Mouse (Mus musculus) midbrain, embryonic 11.5 days (tissue): ENCODE data around the gene Myom1. TPM values are rescaled to one million over a fixed set of nuclear protein-coding genes. Genes with fewer than 3 reads are reported as not detected.

Source experiments
- ATAC-seq: fragments of 200-750 bp; cut with Nextera tagmentation; 2 replicates; pipeline ENCODE4 v1.8.0; 2017; ENCODE audit warnings: moderate TSS enrichment, moderate library complexity; ENCODE audit not compliant: low FRiP score
- DNase-seq: peaks from one replicate; pipeline ENCODE4 v3.0.0; 2015; ENCODE audit warnings: low spot score; ENCODE audit errors: missing footprints
- H3K27ac ChIP-seq: fragments of 300-500 bp; sonication (generic); 2 replicates; pipeline ENCODE4 v1.5.1; 2014; ENCODE audit warnings: low read depth, low read length
- H3K27me3 ChIP-seq: fragments of 300-500 bp; sonication (generic); 2 replicates; pipeline ENCODE4 v1.6.1; 2014; ENCODE audit warnings: mild to moderate bottlenecking, low read length, moderate library complexity, mixed read lengths; ENCODE audit not compliant: control insufficient read depth, insufficient read depth
- H3K36me3 ChIP-seq: fragments of 300-500 bp; sonication (generic); 2 replicates; pipeline ENCODE4 v1.6.1; 2014; ENCODE audit warnings: mild to moderate bottlenecking, low read length, moderate library complexity, mixed read lengths; ENCODE audit not compliant: control insufficient read depth, insufficient read depth
- H3K4me1 ChIP-seq: fragments of 300-500 bp; sonication (generic); 2 replicates; pipeline ENCODE4 v1.6.1; 2014; ENCODE audit warnings: low read length; ENCODE audit not compliant: control insufficient read depth, insufficient read depth
- H3K4me2 ChIP-seq: fragments of 300-500 bp; sonication (generic); 2 replicates; pipeline ENCODE4 v1.6.1; 2014; ENCODE audit warnings: mild to moderate bottlenecking, moderate library complexity
- H3K4me3 ChIP-seq: fragments of 300-500 bp; sonication (generic); 2 replicates; pipeline ENCODE4 v1.5.1; 2014; ENCODE audit warnings: low read depth, low read length
- H3K9ac ChIP-seq: fragments of 300-500 bp; sonication (generic); 2 replicates; pipeline ENCODE4 v1.6.1; 2014; ENCODE audit warnings: low read length
- H3K9me3 ChIP-seq: fragments of 300-500 bp; sonication (generic); 2 replicates; pipeline ENCODE4 v1.6.1; 2016; ENCODE audit warnings: low read length; ENCODE audit not compliant: control insufficient read depth
- WGBS: fragments of 180-500 bp; shearing (Covaris S2); extraction: QIAGEN DNeasy Blood & Tissue Kit; methylation state at CpG from one replicate; pipeline ENCODE4 v1.1.7; 2014; 5-methylcytosine and 5-hydroxymethylcytosine counted together
- polyA plus RNA-seq: library from polyadenylated mRNA; unstranded; fragments of >200 nt; fragmentation: Nextera tagmentation; extraction: Ambion mirVana; gene quantifications from 2 replicates; pipeline ENCODE4 v1.2.1, GENCODE M21; 2014

Gene Myom1
- polyA plus RNA-seq, 1 experiment from 2014 or later, result 1.3 TPM

- WGBS, result 90% methylated on average over 8 of the region's 8 CpGs
- Histone ChIP-seq H3K4me3 (no peak overlapping the region), H3K9ac (no peak overlapping the region), H3K4me2 (no peak overlapping the region), H3K36me3 (no peaks in the 10 kb centered on the region), H3K4me1 (no peaks in the 10 kb centered on the region), H3K27me3 (no peaks in the 10 kb centered on the region), H3K9me3 (no peaks in the 10 kb centered on the region), H3K27ac (no peak overlapping the region)
- ATAC-seq, result no peak
- no peak for DNase-seq
These were observed 52.9 kb downstream of the Myom1 start for GRCm38 (mm10) chr17:71055203-71055894.

- Histone ChIP-seq H3K27me3 (no peaks in the 10 kb centered on the region), H3K27ac (no peak overlapping the region), H3K4me3 (no peak overlapping the region), H3K4me2 (no peak overlapping the region), H3K9me3 (no peaks in the 10 kb centered on the region), H3K4me1 (no peaks in the 10 kb centered on the region), H3K9ac (no peak overlapping the region), H3K36me3 (no peaks in the 10 kb centered on the region)
- DNase-seq (no peak), ATAC-seq (no peak)
- WGBS, result 81% methylated on average over 7 of the region's 7 CpGs
These were observed 54.0 kb downstream of the Myom1 start for GRCm38 (mm10) chr17:71056405-71056804.

- Histone ChIP-seq H3K27me3 (no peaks in the 10 kb centered on the region), H3K9me3 (no peaks in the 10 kb centered on the region), H3K36me3 (no peaks in the 10 kb centered on the region), H3K9ac (no peak overlapping the region), H3K27ac (no peak overlapping the region), H3K4me3 (no peak overlapping the region), H3K4me2 (no peak overlapping the region), H3K4me1 (no peaks in the 10 kb centered on the region)
- 88% methylated on average over 3 of the region's 3 CpGs for WGBS
- no peak for DNase-seq
- ATAC-seq, result no peak
These were observed 55.3 kb downstream of the Myom1 start for GRCm38 (mm10) chr17:71057758-71058157.

GRCm38 (mm10) chr17:71059213-71059612 is 56.8 kb downstream of the Myom1 start:
- no peak overlapping the region for H3K4me2 ChIP-seq
- no peaks in the 10 kb centered on the region for H3K27me3 ChIP-seq
- WGBS, result 91% methylated on average over 3 of the region's 3 CpGs
- H3K4me3 ChIP-seq, result no peak overlapping the region
- no peaks in the 10 kb centered on the region for H3K36me3 ChIP-seq
- no peak for ATAC-seq
- H3K9me3 ChIP-seq, result no peaks in the 10 kb centered on the region
- DNase-seq, result no peak
- H3K27ac ChIP-seq, result no peak overlapping the region
- no peak overlapping the region for H3K9ac ChIP-seq
- H3K4me1 ChIP-seq, result no peaks in the 10 kb centered on the region

GRCm38 (mm10) chr17:71062049-71062560 is 59.7 kb downstream of the Myom1 start:
- H3K27ac ChIP-seq, result no peak overlapping the region
- no peak for ATAC-seq
- 83% methylated on average over 5 of the region's 5 CpGs for WGBS

GRCm38 (mm10) chr17:71062870-71063602 is 60.6 kb downstream of the Myom1 start:
- Histone ChIP-seq H3K4me3 (no peak overlapping the region), H3K27ac (no peak overlapping the region), H3K27me3 (no peaks in the 10 kb centered on the region), H3K4me2 (no peak overlapping the region), H3K4me1 (no peaks in the 10 kb centered on the region), H3K9ac (no peak overlapping the region), H3K9me3 (no peaks in the 10 kb centered on the region), H3K36me3 (no peaks in the 10 kb centered on the region)
- no peak for ATAC-seq
- 75% methylated on average over 13 of the region's 13 CpGs for WGBS
- DNase-seq, result no peak

More at GRCm38 (mm10) chr17:71062049-71062560, 59.7 kb downstream of the Myom1 start:
- Histone ChIP-seq H3K4me1 (no peaks in the 10 kb centered on the region), H3K4me2 (no peak overlapping the region), H3K36me3 (no peaks in the 10 kb centered on the region), H3K4me3 (no peak overlapping the region), H3K27me3 (no peaks in the 10 kb centered on the region), H3K9me3 (no peaks in the 10 kb centered on the region), H3K9ac (no peak overlapping the region)
- no peak for DNase-seq

GRCm38 (mm10) chr17:71064463-71065014 is 62.1 kb downstream of the Myom1 start:
- no peak overlapping the region for H3K4me2 ChIP-seq
- H3K27me3 ChIP-seq, result no peaks in the 10 kb centered on the region
- no peaks in the 10 kb centered on the region for H3K36me3 ChIP-seq
- no peaks in the 10 kb centered on the region for H3K4me1 ChIP-seq
- H3K9ac ChIP-seq, result no peak overlapping the region
- 72% methylated on average over 7 of the region's 7 CpGs for WGBS
- H3K4me3 ChIP-seq, result no peak overlapping the region
- ATAC-seq, result no peak
- DNase-seq, result peak; percentile 91
- no peaks in the 10 kb centered on the region for H3K9me3 ChIP-seq
- no peak overlapping the region for H3K27ac ChIP-seq

- no peak overlapping the region for H3K27ac ChIP-seq
- no peaks in the 10 kb centered on the region for H3K36me3 ChIP-seq
- peak; percentile 33; the same call in 1 of the 2 replicates for ATAC-seq
- no peaks in the 10 kb centered on the region for H3K9me3 ChIP-seq
- no peaks in the 10 kb centered on the region for H3K4me1 ChIP-seq
- no peak overlapping the region for H3K4me2 ChIP-seq
- no peak overlapping the region for H3K4me3 ChIP-seq
- DNase-seq, result no peak
- no peaks in the 10 kb centered on the region for H3K27me3 ChIP-seq
- H3K9ac ChIP-seq, result no peak overlapping the region
- WGBS, result 82% methylated on average over 6 of the region's 6 CpGs
These were observed 62.7 kb downstream of the Myom1 start for GRCm38 (mm10) chr17:71065127-71065526.

GRCm38 (mm10) chr17:71069176-71069575 is 66.7 kb downstream of the Myom1 start:
- DNase-seq, result no peak
- H3K9ac ChIP-seq, result no peak overlapping the region
- H3K4me1 ChIP-seq, result no peaks in the 10 kb centered on the region
- no peak overlapping the region for H3K4me3 ChIP-seq
- WGBS, result 76% methylated on average over 9 of the region's 9 CpGs
- no peak overlapping the region for H3K4me2 ChIP-seq
- no peaks in the 10 kb centered on the region for H3K27me3 ChIP-seq
- H3K27ac ChIP-seq, result no peak overlapping the region
- H3K36me3 ChIP-seq, result no peaks in the 10 kb centered on the region
- ATAC-seq, result no peak
- no peaks in the 10 kb centered on the region for H3K9me3 ChIP-seq
